Mouse (Mus musculus) C2C12 (cell line): ENCODE measurements around the gene Qser1.

ENCODE experiments used
- CTCF ChIP-seq: IDR thresholded peaks from one replicate; pipeline ENCODE4 v1.5.1; 2011; ENCODE audit not compliant: control insufficient read depth, insufficient read depth, insufficient read length
- MAX ChIP-seq: IDR thresholded peaks from one replicate; pipeline ENCODE4 v1.6.1; 2011; ENCODE audit warnings: mild to moderate bottlenecking, control low read depth
- MYOG ChIP-seq: IDR thresholded peaks from one replicate; pipeline ENCODE4 v1.6.1; 2011; ENCODE audit not compliant: control insufficient read depth, insufficient read length; ENCODE audit errors: extremely low read depth

DNA sequence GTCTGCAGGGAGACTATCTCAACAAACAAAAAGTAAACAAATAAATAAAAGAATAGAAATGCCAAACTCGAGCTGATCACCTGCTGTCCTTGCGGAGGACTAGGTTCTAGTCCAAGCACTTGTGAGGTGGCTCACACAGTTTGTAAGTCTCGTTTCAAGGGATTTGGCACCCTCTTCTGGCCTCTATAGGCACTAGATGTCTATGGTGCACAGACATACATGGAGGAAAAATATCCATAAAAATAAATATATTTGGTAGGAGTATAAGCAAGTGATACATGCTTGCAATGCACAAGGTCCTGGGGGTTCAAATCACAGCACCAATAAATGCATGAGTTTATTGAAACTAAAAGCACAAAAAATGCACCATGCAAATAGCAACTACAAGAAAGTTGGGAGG is 65.9 kb downstream of the Qser1 start:
- TF ChIP-seq CTCF = no peak
- no peak for TF ChIP-seq MAX
- no peak for TF ChIP-seq MYOG
